Mouse (Mus musculus): Measurements from ENCODE around the gene Pabpc1l. TPM values are rescaled to one million over a fixed set of nuclear protein-coding genes. Genes with fewer than 3 reads are reported as not detected.

Gene Pabpc1l
- total and polyA plus RNA-seq, 2 experiments, result under 0.01 TPM; not detected in 1

GRCm38 (mm10) chr2:164087416-164088017 lies 62.3 kb downstream of the Pabpc1l start:
- no peak overlapping the region for H3K4me3 ChIP-seq (ENCODE audit: insufficient read depth, low read depth, low read length)
- DNase-seq (ENCODE audit: extremely low read depth, low read depth, low spot score), result no peak
- TF ChIP-seq POLR2A (IDR thresholded peaks at IDR 0.05; ENCODE audit: extremely low read depth, insufficient read depth, low read length), result no peak
- no peak for TF ChIP-seq CTCF (IDR thresholded peaks at IDR 0.05; ENCODE audit: low read depth, low read length)
- no peak overlapping the region for H3K9ac ChIP-seq (ENCODE audit: low read depth, low read length)
- H3K79me2 ChIP-seq (ENCODE audit: control insufficient read depth, insufficient read depth, low read length), result no peaks in the 10 kb centered on the region; the same call in 1 of the 2 replicates
- H3K27me3 ChIP-seq (ENCODE audit: control insufficient read depth, insufficient read depth, low read length), result no peaks in the 10 kb centered on the region
- 91% methylated on average over 6 of the region's 6 CpGs for WGBS
- H3K4me1 ChIP-seq (ENCODE audit: control insufficient read depth, insufficient read depth, low read length), result no peaks in the 10 kb centered on the region
- H3K36me3 ChIP-seq (ENCODE audit: control insufficient read depth, insufficient read depth, low read length), result peaks cover 39% of the 10 kb centered on the region
- no peak overlapping the region for H3K27ac ChIP-seq (replicated peaks; ENCODE audit: insufficient read depth, low read depth, low read length)

GRCm38 (mm10) chr2:164089508-164089907 lies 64.3 kb downstream of the Pabpc1l start:
- WGBS, result 94% methylated on average over 4 of the region's 4 CpGs
- Histone ChIP-seq H3K4me1 (ENCODE audit: control insufficient read depth, insufficient read depth, low read length) (no peaks in the 10 kb centered on the region), H3K4me3 (ENCODE audit: insufficient read depth, low read depth, low read length) (no peak overlapping the region), H3K36me3 (ENCODE audit: control insufficient read depth, insufficient read depth, low read length) (peaks cover 37% of the 10 kb centered on the region), H3K27ac (replicated peaks; ENCODE audit: insufficient read depth, low read depth, low read length) (no peak overlapping the region), H3K27me3 (ENCODE audit: control insufficient read depth, insufficient read depth, low read length) (no peaks in the 10 kb centered on the region), H3K9ac (ENCODE audit: low read depth, low read length) (no peak overlapping the region), H3K79me2 (ENCODE audit: control insufficient read depth, insufficient read depth, low read length) (no peaks in the 10 kb centered on the region; the same call in 1 of the 2 replicates)
- TF ChIP-seq POLR2A (IDR thresholded peaks at IDR 0.05; ENCODE audit: extremely low read depth, insufficient read depth, low read length) (no peak), CTCF (IDR thresholded peaks at IDR 0.05; ENCODE audit: low read depth, low read length) (no peak)
- DNase-seq (ENCODE audit: extremely low read depth, low read depth, low spot score), result no peak

- DNase-seq (ENCODE audit: extremely low read depth, low read depth, low spot score), result no peak
- Histone ChIP-seq H3K4me3 (ENCODE audit: insufficient read depth, low read depth, low read length) (no peak overlapping the region), H3K4me1 (ENCODE audit: control insufficient read depth, insufficient read depth, low read length) (no peaks in the 10 kb centered on the region), H3K9ac (ENCODE audit: low read depth, low read length) (no peak overlapping the region), H3K27ac (replicated peaks; ENCODE audit: insufficient read depth, low read depth, low read length) (no peak overlapping the region), H3K27me3 (ENCODE audit: control insufficient read depth, insufficient read depth, low read length) (no peaks in the 10 kb centered on the region), H3K36me3 (ENCODE audit: control insufficient read depth, insufficient read depth, low read length) (peaks cover 35% of the 10 kb centered on the region), H3K79me2 (ENCODE audit: control insufficient read depth, insufficient read depth, low read length) (no peaks in the 10 kb centered on the region)
- TF ChIP-seq POLR2A (IDR thresholded peaks at IDR 0.05; ENCODE audit: extremely low read depth, insufficient read depth, low read length) (no peak), CTCF (IDR thresholded peaks at IDR 0.05; ENCODE audit: low read depth, low read length) (no peak)
- WGBS, result 77% methylated on average over 7 of the region's 7 CpGs
Observed at GRCm38 (mm10) chr2:164094152-164094551, 68.9 kb downstream of the Pabpc1l start.

- no peak for DNase-seq (ENCODE audit: extremely low read depth, low read depth, low spot score)
- Histone ChIP-seq H3K79me2 (ENCODE audit: control insufficient read depth, insufficient read depth, low read length) (no peaks in the 10 kb centered on the region), H3K4me1 (ENCODE audit: control insufficient read depth, insufficient read depth, low read length) (no peaks in the 10 kb centered on the region), H3K4me3 (ENCODE audit: insufficient read depth, low read depth, low read length) (no peak overlapping the region), H3K27ac (replicated peaks; ENCODE audit: insufficient read depth, low read depth, low read length) (no peak overlapping the region), H3K36me3 (ENCODE audit: control insufficient read depth, insufficient read depth, low read length) (peaks cover 32% of the 10 kb centered on the region), H3K27me3 (ENCODE audit: control insufficient read depth, insufficient read depth, low read length) (no peaks in the 10 kb centered on the region), H3K9ac (ENCODE audit: low read depth, low read length) (no peak overlapping the region)
- no peak for TF ChIP-seq CTCF (IDR thresholded peaks at IDR 0.05; ENCODE audit: low read depth, low read length)
- no peak for TF ChIP-seq POLR2A (IDR thresholded peaks at IDR 0.05; ENCODE audit: extremely low read depth, insufficient read depth, low read length)
- 95% methylated on average over 11 of the region's 11 CpGs for WGBS
Observed at GRCm38 (mm10) chr2:164098603-164099250, 73.5 kb downstream of the Pabpc1l start.

Other genes with a start within 250 kb of the Pabpc1l start
- 0.07 and 0.09 TPM in 2 replicates for gene Ccn5, start 204.6 kb upstream of the Pabpc1l start, total RNA-seq (2014; rRNA removed)
- 0.21 and 0.23 TPM in 2 replicates for gene Ccn5, start 204.6 kb upstream of the Pabpc1l start, polyA plus RNA-seq (2012; rRNA removed)
- not detected in 2 replicates for gene Kcnk15, start 171.8 kb upstream of the Pabpc1l start, total RNA-seq (2014; rRNA removed)
- not detected in 2 replicates for gene Kcnk15, start 171.8 kb upstream of the Pabpc1l start, polyA plus RNA-seq (2012; rRNA removed)
- gene Rims4, start 106.8 kb upstream of the Pabpc1l start, total RNA-seq (2014; rRNA removed), result 0.09 and 0.20 TPM in 2 replicates
- gene Rims4, start 106.8 kb upstream of the Pabpc1l start, polyA plus RNA-seq (2012; rRNA removed), result 0.02 and 0.04 TPM in 2 replicates
- 36.3 and 42.6 TPM in 2 replicates for gene Ywhab, start 30.5 kb upstream of the Pabpc1l start, total RNA-seq (2014; rRNA removed)
- 16.9 and 17.2 TPM in 2 replicates for gene Ywhab, start 30.5 kb upstream of the Pabpc1l start, polyA plus RNA-seq (2012; rRNA removed)
- 10.1 and 13.9 TPM in 2 replicates for gene Stk4, start 44.9 kb downstream of the Pabpc1l start, total RNA-seq (2014; rRNA removed)
- gene Stk4, start 44.9 kb downstream of the Pabpc1l start, polyA plus RNA-seq (2012; rRNA removed), result 4.7 and 6.3 TPM in 2 replicates
- 6.0 and 7.4 TPM in 2 replicates for gene Tomm34, start 45.7 kb downstream of the Pabpc1l start, total RNA-seq (2014; rRNA removed)
- 11.5 and 13.8 TPM in 2 replicates for gene Tomm34, start 45.7 kb downstream of the Pabpc1l start, polyA plus RNA-seq (2012; rRNA removed)
- gene Kcns1, start 145.7 kb downstream of the Pabpc1l start, total RNA-seq (2014; rRNA removed), result not detected in 2 replicates
- gene Kcns1, start 145.7 kb downstream of the Pabpc1l start, polyA plus RNA-seq (2012; rRNA removed), result not detected in 2 replicates
- not detected in 2 replicates for gene Wfdc5, start 157.3 kb downstream of the Pabpc1l start, total RNA-seq (2014; rRNA removed)
- gene Wfdc5, start 157.3 kb downstream of the Pabpc1l start, polyA plus RNA-seq (2012; rRNA removed), result not detected in 2 replicates
- not detected in 2 replicates for gene Wfdc12, start 165.2 kb downstream of the Pabpc1l start, total RNA-seq (2014; rRNA removed)
- gene Wfdc12, start 165.2 kb downstream of the Pabpc1l start, polyA plus RNA-seq (2012; rRNA removed), result not detected in 2 replicates
- not detected in 2 replicates for gene Wfdc15a, start 174.7 kb downstream of the Pabpc1l start, total RNA-seq (2014; rRNA removed)
- not detected in 2 replicates for gene Wfdc15a, start 174.7 kb downstream of the Pabpc1l start, polyA plus RNA-seq (2012; rRNA removed)
- 0.28 TPM in 1 of 2 replicates, not detected in the other for gene Wfdc15b, start 196.2 kb downstream of the Pabpc1l start, total RNA-seq (2014; rRNA removed)
- 0.24 TPM in 1 of 2 replicates, not detected in the other for gene Wfdc15b, start 196.2 kb downstream of the Pabpc1l start, polyA plus RNA-seq (2012; rRNA removed)
- not detected in 2 replicates for gene Svs2, start 213.0 kb downstream of the Pabpc1l start, total RNA-seq (2014; rRNA removed)
- not detected in 2 replicates for gene Svs2, start 213.0 kb downstream of the Pabpc1l start, polyA plus RNA-seq (2012; rRNA removed)
- not detected in 2 replicates for gene Svs3b, start 231.2 kb downstream of the Pabpc1l start, total RNA-seq (2014; rRNA removed)
- gene Svs3b, start 231.2 kb downstream of the Pabpc1l start, polyA plus RNA-seq (2012; rRNA removed), result not detected in 2 replicates